Mouse (Mus musculus): Measurements from ENCODE around the gene Eaf2. TPM values are rescaled to one million over a fixed set of nuclear protein-coding genes. Genes with fewer than 3 reads are reported as not detected.

The Eaf2 gene
- polyA plus RNA-seq, 1 experiment = 0.53 TPM

DNA sequence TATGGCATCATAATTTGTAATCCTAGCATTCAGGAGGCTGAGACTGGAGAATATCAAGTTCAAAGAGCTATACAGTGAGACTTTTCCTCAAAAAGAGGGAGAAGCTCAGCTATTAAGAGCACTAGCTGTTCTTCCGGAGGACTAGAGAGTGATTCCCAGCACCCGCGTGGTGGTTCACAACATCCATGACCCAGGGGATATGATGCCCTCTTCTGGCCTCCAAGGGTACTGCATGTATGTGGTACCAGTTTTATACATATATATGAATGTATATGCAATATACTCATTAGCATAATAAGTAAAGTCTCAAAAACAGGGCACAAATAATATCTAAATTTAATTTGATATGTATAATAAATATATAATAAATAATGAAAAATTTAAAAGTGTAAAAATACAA, 72.4 kb downstream of the Eaf2 start:
- no peak for TF ChIP-seq GATA1 (IDR thresholded peaks at IDR 0.05; ENCODE audit: low read length)

DNA sequence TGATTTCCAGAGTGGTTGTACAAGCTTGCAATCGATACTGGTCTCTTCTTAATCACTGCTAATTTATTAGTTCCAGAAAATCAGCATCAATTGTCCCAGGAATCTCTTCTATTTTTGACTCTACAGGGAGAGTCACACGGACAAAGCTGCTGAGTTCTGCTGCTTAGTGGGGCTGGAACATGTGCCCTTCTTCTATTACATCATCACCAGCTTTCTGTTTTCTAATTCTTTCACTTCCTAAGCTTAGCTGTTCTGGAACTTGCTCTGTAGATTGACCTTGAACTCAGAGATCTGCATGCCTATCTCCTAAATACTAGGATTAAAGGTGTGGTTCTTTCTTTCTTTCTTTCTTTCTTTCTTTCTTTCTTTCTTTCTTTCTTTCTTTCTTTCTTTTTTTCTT, 76.5 kb downstream of the Eaf2 start:
- no peak for TF ChIP-seq GATA1 (IDR thresholded peaks at IDR 0.05; ENCODE audit: low read length)

DNA sequence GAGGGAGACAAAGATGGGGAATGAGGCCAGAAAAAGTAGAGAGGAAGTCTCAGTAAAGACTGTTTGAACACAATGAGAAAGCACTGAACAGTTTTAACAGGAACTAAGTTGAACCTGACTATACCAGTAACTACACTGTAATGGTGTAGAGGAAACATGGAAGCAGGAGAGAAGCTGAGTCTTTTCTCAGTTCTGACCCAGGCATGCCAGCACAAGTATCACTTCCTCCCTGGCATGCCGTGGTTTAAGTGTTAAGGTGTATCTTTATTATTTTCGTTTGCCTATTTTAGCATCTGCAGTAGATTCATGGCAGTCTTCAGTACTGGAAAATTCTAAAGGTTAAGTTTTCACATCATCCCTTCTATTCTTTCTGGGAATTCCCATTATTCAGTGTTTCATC, 79.8 kb downstream of the Eaf2 start:
- TF ChIP-seq GATA1 (IDR thresholded peaks at IDR 0.05; ENCODE audit: low read length) = no peak

DNA sequence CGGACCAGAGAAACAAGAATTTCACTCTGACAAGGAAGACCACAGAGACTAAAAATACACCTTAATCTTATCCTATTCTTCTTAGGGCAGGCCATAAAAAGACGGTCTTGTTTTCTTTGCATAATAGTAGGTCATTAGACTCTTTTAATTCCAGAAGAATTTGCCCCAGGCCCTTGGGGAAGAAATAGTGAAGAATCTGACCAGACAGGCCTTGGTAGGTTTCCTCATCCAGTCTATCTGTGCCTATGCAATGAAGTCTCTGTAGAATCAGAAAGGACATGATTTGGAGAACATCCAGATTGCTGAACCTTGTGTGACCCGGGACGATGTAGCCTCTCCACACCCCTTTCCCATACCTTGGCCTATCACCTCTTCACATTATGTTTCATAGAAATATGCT, 84.6 kb downstream of the Eaf2 start:
- TF ChIP-seq GATA1 (IDR thresholded peaks at IDR 0.05; ENCODE audit: low read length) = no peak

DNA sequence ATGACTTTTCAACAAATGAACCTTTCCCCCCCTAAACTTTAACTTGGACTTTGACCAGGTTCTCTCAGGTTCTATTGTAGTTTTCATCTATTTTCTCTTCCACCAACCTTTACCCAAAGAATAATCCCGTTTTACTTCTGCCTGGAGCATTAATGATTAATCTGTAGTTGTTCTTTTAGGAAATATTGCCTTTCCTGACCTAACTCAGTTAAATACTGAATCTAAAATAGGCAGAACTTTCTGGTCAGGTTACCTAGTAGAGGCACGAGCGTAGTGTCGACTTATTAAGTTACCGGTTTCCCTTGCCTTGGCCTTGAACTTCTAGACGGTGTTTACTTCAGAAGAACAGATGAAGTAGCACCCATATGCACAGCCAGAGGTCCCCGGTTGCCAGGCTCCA, 88.3 kb downstream of the Eaf2 start:
- no peak for TF ChIP-seq GATA1 (IDR thresholded peaks at IDR 0.05; ENCODE audit: low read length)

DNA sequence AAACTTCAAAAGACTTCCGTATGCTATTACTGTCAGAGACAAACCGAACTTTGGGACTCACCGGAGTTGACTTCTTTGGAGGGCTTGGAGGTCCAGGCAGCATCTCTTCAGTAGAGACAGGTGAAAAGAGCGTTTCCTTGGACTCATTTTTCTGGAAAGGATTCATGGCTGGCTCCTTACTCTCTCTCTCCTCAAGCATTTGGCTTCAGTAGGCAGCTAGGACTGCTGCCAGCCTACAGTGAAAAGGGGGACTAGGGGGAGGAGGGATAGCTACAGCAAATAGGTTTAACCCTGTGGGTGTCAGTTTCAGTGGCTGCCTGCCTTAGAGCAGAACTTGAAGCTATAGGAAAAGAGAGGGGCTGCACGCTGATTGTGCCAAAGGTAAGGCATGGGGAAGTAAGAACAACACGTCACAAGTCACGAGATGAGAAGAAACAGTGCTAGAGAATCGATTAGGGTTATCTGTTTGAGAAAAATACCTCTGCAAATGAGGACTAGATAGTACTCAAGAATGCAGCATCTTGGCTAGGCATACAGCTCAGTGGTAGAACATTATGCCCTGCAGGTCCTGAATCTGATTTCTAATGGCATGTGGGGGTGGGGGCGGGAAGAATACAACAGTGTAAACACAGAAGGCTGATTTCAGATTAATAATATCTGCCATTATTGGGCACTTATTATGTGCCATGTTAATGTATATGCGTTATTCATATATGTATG, 90.0 kb downstream of the Eaf2 start, which contains the start of gene Slc15a2:
Slc15a2 (minus strand) TSS at position 369 of the 720 bp plus-strand sequence.
- no peak for TF ChIP-seq GATA1 (IDR thresholded peaks at IDR 0.05; ENCODE audit: low read length)

DNA sequence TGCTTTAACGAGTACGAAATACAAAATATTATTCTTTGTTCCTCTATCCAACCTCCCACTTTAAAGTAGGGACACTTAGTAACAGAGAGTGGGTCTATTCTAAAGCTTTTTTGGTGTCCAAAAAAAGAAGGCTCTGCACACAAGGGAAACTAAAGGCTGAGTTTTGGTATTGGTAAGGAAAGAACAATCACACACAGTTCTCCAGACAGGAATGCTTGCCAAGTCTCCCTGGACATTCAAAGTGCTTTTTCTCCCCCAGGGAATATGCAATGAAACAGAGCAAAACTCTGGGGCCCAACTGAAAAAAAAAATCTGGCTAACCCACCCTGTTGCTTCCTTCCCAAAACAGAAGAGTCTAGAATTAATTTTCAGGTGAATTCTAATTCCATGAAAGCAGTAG, 90.7 kb downstream of the Eaf2 start:
- TF ChIP-seq GATA1 (IDR thresholded peaks at IDR 0.05; ENCODE audit: low read length) = no peak

DNA sequence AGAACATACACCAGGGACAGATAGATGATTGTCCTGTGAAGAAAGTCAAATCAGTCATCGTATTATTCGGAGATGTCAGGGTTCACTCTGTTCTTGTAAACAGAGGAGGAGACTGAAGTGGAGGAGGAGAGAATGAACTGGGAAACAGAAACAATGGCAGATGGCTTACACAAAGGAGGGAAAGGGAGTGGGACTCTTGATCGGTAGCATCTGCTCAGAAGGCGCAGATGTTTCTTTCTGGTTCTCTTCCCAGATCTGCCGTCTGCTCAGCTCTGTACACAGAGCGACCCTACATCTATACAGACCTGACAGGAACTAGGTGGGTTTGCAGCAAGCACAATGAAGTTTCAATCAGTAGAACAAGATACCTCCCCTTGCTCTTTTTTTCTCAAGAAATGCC, 99.1 kb downstream of the Eaf2 start:
- no peak for TF ChIP-seq GATA1 (IDR thresholded peaks at IDR 0.05; ENCODE audit: low read length)

DNA sequence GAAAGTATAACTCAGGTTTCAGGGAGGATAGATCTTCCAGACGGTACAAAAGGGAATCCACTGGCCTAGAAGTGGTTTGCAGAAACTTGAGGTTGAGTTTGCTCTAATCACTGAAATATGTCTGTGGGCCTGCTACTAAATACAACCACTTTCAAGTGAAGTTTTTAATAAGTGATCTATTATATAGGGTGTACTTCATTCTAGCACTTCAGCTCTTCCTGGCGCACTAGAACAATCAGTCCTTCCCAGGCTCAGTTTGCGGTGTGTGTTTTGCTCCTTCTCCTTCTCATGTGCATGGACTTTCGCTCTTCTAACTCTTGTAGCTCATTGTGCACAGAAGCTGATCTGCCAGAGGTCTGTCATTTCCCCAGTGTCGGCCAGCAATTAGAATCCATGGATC, 101.8 kb downstream of the Eaf2 start:
- TF ChIP-seq GATA1 (IDR thresholded peaks at IDR 0.05; ENCODE audit: low read length) = no peak

DNA sequence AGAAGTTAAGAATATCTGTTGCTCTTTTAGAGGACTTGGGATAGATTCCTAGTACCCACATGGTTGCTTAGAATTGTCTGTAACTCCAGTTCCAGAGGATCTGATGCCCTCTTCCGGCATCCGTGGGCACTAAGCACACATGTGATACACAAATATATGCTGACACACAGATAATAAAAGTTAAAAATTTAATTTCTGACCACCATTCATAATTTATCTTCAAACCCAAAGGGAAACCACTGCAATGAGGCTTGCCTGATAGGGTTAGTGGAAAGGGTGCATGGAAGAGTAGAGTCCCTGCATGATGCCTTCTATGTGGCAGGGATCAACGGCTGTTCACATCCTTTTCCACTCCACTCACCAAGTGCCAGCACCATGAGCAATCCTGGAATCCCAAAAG, 103.1 kb downstream of the Eaf2 start:
- TF ChIP-seq GATA1 (IDR thresholded peaks at IDR 0.05; ENCODE audit: low read length) = no peak

DNA sequence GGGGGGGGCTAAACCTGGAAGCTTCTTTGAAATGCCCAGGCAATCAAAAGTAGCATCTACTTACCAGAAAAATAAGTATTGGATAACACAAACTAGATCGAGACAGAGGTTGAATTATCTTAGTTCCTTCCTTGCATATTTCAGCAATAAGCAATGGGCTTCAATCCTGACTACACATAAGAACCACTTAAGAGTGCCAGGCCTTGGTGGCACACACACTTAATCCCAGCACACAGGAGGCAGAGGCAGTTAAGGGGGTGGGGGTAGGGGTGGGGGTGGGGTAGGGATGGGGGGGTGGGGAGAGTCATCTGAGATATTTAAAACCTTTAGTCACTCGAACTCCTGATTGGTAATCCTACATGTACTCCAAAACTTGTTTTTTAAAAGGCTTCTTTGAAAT, 103.6 kb downstream of the Eaf2 start:
- TF ChIP-seq GATA1 (IDR thresholded peaks at IDR 0.05; ENCODE audit: low read length) = no peak

DNA sequence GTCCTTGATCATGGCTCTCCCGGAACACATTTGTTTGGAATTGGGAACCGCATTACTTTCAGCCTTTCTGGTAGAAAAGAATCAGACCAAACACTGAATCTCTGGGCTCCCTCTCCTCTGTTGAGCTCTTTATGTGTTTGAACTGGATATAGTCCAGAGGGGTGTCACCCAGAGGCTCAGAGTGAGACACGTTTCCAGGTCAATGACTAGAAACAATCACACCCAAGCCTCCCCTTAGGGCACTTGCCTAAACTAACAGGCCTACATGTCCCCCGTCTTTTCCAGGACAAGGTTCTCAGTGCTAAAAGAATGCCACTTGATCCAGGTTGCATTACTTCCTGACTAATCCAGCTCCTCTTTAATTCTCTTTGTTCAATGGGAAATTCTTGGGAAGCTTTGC, 104.0 kb downstream of the Eaf2 start:
- no peak for TF ChIP-seq GATA1 (IDR thresholded peaks at IDR 0.05; ENCODE audit: low read length)

DNA sequence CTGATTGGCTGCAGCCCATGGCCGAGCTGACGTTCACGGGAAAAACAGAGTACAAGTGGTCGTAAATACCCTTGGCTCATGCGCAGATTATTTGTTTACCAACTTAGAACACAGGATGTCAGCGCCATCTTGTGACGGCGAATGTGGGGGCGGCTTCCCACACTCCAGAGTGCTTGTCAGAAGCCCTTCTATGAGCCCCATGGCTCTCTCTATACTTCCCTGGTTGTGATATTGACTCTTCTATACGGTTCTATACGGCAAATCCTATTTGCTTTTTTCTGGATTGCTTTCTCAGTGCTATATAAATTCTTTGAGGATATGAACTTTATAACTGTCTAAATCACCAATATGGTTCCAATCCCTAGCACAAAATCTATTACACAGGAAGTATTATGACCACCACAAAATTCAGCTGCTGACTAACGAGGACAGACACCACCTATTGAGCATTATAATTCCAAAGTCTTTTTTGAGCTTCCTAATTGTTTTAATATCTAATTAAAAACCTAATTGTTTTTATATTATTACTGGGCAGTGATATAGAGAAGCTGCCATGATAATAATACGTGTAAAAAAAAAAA, 104.5 kb downstream of the Eaf2 start:
- no peak for TF ChIP-seq GATA1 (IDR thresholded peaks at IDR 0.05; ENCODE audit: low read length)

DNA sequence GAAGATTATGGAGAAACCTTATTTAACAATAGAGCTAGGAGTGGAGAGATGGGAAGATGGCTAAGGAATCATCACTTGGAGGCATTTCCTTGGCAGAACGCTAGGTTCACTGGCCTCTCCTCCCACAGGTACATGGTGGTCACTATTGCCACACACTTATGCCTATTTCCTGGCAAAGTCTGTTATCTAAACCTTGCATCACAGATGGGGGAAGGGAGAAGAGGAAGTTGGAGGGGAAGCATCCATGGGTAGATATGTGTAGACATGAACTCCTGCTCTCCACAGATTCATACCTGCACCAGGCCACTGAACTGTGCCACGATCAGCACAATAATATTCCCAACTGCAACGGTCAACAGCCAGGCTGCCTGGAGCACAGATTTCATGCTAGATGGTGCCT, 122.8 kb downstream of the Eaf2 start:
- TF ChIP-seq GATA1 (IDR thresholded peaks at IDR 0.05; ENCODE audit: low read length) = no peak

DNA sequence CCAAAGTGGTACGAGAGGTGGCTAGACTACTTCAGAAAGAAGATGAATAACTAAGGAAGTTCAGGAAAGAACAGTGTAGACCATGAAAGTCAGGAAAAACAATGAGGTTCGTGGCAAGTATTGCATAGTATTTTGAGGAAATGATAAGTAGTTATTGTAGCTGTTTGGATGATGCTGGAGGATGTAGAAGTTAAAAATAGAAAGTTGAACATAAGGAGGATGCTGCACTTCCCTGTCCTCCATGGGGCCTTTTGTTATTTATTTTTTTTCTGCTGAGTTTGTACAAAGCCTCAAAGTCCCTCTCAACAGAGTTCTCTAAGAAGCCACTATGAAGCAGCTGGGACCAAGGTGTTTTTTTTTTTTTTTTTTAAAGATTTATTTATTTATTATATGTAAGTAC, 127.0 kb downstream of the Eaf2 start:
- TF ChIP-seq GATA1 (IDR thresholded peaks at IDR 0.05; ENCODE audit: low read length) = no peak

DNA sequence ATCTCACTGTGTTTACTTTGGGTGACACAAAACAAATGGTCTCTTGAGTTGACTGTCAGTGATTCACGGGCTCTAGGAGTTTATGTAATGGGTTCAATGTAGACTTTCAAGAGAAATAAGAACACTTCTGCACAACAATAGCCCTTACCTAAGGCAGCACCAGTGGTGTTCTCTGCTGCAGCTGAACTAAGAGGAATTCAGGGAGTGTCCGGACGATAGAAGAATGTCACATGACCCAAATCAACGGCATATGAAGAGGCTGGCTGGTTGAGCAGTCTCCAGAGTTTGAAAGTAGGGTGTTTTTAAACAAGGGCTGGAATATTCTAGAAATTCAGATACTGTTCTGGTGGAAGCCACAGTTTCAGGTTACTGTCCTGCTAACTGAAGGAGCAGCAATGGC, 127.7 kb downstream of the Eaf2 start:
- TF ChIP-seq GATA1 (IDR thresholded peaks at IDR 0.05; ENCODE audit: low read length) = no peak

DNA sequence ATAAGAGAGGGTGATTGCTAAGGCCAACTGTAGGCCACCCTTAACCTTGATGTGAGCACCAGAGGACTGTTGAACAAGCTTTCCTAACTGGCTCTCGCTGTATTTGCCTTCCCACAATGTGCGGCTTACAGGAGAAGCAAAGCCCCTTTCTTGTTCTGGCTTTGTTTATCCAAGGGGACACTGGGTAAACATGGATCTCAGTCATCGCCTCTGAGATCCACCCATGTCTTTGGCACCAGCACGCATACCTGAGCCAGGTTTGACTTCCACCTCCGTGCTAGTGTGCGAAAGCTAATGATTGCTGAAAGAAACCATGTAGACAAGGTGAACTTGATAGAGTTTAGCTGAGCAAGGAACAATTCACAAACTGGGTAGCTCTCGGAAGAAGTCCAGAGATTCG, 131.2 kb downstream of the Eaf2 start:
- no peak for TF ChIP-seq GATA1 (IDR thresholded peaks at IDR 0.05; ENCODE audit: low read length)

Other genes with a start within 250 kb of the Eaf2 start
- gene Cd86, start 208.9 kb downstream of the Eaf2 start, polyA plus RNA-seq (2012) = not detected in 2 replicates
- gene Ildr1, start 181.0 kb downstream of the Eaf2 start, polyA plus RNA-seq (2012) = not detected in 2 replicates
- 0.61 and 1.1 TPM in 2 replicates for gene Slc15a2, start 90.0 kb downstream of the Eaf2 start, polyA plus RNA-seq (2012)
- gene Iqcb1, start 46.6 kb downstream of the Eaf2 start, polyA plus RNA-seq (2012) = 1.8 and 2.6 TPM in 2 replicates
- 10.8 and 13.4 TPM in 2 replicates for gene Golgb1, start 137 bp upstream of the Eaf2 start, polyA plus RNA-seq (2012)
- 20.5 and 28.9 TPM in 2 replicates for gene Hcls1, start 60.0 kb upstream of the Eaf2 start, polyA plus RNA-seq (2012)
- gene Fbxo40, start 115.5 kb upstream of the Eaf2 start, polyA plus RNA-seq (2012) = not detected in 2 replicates
- 3.1 and 7.8 TPM in 2 replicates for gene Polq, start 136.8 kb upstream of the Eaf2 start, polyA plus RNA-seq (2012)